Mouse (Mus musculus): ENCODE data around the gene Ccdc14. TPM values are rescaled to one million over a fixed set of nuclear protein-coding genes. Genes with fewer than 3 reads are reported as not detected.
A peak's percentile ranks its signal among the peaks of the same experiment; 100 is the strongest.

The Ccdc14 gene
- total and polyA plus RNA-seq, 3 experiments, result 6.5 to 8.2 TPM; not detected in 1

GRCm38 (mm10) chr16:34700828-34701216 is 10.4 kb downstream of the Ccdc14 start:
- Histone ChIP-seq H3K4me1 (ENCODE audit: control insufficient read depth in 1 of 2, insufficient read depth in 2 of 2, low read length in 2 of 2) (no peaks in the 10 kb centered on the region), H3K79me2 (ENCODE audit: control insufficient read depth, insufficient read depth, low read length, poor library complexity) (no peaks in the 10 kb centered on the region), H3K9ac (ENCODE audit: control insufficient read depth, low read depth, low read length, poor library complexity, severe bottlenecking) (no peak overlapping the region), H3K36me3 (ENCODE audit: control insufficient read depth in 1 of 2, insufficient read depth in 2 of 2, low read length in 2 of 2) (peaks cover 0 to 4% of the 10 kb centered on the region in 2 experiments; a peak in 2 of 4 replicates), H3K27me3 (ENCODE audit: control insufficient read depth in 1 of 2, insufficient read depth in 2 of 2, low read length in 2 of 2) (no peaks in the 10 kb centered on the region), H3K4me3 (ENCODE audit: control insufficient read depth in 1 of 2, insufficient read depth in 1 of 2, low read depth in 2 of 2, low read length in 2 of 2) (no peak overlapping the region), H3K9me3 (replicated peaks; ENCODE audit: insufficient read depth, low read length) (no peaks in the 10 kb centered on the region), H3K27ac (ENCODE audit: control insufficient read depth, low read depth, low read length) (no peak overlapping the region)
- TF ChIP-seq RAD21 (IDR thresholded peaks at IDR 0.05; ENCODE audit: low read depth, low read length) (no peak), SMC3 (IDR thresholded peaks at IDR 0.05; ENCODE audit: low read depth, low read length) (no peak), ZC3H11A (IDR thresholded peaks at IDR 0.05; ENCODE audit: low read depth, low read length) (no peak), ZNF384 (IDR thresholded peaks at IDR 0.05; ENCODE audit: low read depth, low read length) (no peak), ETS1 (IDR thresholded peaks at IDR 0.05; ENCODE audit: low read depth, low read length) (no peak), USF2 (IDR thresholded peaks at IDR 0.05; ENCODE audit: borderline replicate concordance in 1 of 2, insufficient read depth in 1 of 2, low read depth in 1 of 2, low read length in 2 of 2) (no peak), MAFK (IDR thresholded peaks at IDR 0.05; ENCODE audit: borderline replicate concordance, low read depth, low read length) (no peak), MAZ (IDR thresholded peaks at IDR 0.05; ENCODE audit: low read depth, low read length) (no peak)
- no peak for DNase-seq (ENCODE audit: low read depth, low spot score)

- no peak overlapping the region for H3K4me3 ChIP-seq (ENCODE audit: control insufficient read depth in 1 of 2, insufficient read depth in 1 of 2, low read depth in 2 of 2, low read length in 2 of 2)
- H3K36me3 ChIP-seq (ENCODE audit: control insufficient read depth in 1 of 2, insufficient read depth in 2 of 2, low read length in 2 of 2), result peaks cover 0 to 8% of the 10 kb centered on the region in 2 experiments; a peak in 2 of 4 replicates
- DNase-seq (ENCODE audit: low read depth, low spot score), result no peak
- no peak overlapping the region for H3K27ac ChIP-seq (ENCODE audit: control insufficient read depth, low read depth, low read length)
- H3K27me3 ChIP-seq (ENCODE audit: control insufficient read depth in 1 of 2, insufficient read depth in 2 of 2, low read length in 2 of 2), result no peaks in the 10 kb centered on the region
- no peaks in the 10 kb centered on the region for H3K9me3 ChIP-seq (replicated peaks; ENCODE audit: insufficient read depth, low read length)
- H3K9ac ChIP-seq (ENCODE audit: control insufficient read depth, low read depth, low read length, poor library complexity, severe bottlenecking), result no peak overlapping the region
- no peaks in the 10 kb centered on the region for H3K4me1 ChIP-seq (ENCODE audit: control insufficient read depth in 1 of 2, insufficient read depth in 2 of 2, low read length in 2 of 2)
- H3K79me2 ChIP-seq (ENCODE audit: control insufficient read depth, insufficient read depth, low read length, poor library complexity), result no peaks in the 10 kb centered on the region
- no peak for TF ChIP-seq TAL1 (IDR thresholded peaks at IDR 0.05; ENCODE audit: low read length)
- no peak for TF ChIP-seq EP300 (IDR thresholded peaks at IDR 0.05; ENCODE audit: low read depth in 1 of 2, low read length in 2 of 2)
- no peak for TF ChIP-seq RCOR1 (IDR thresholded peaks at IDR 0.05; ENCODE audit: low read depth, low read length)
- no peak for TF ChIP-seq ELF1 (IDR thresholded peaks at IDR 0.05; ENCODE audit: low read depth, low read length)
- TF ChIP-seq SIN3A (IDR thresholded peaks at IDR 0.05; ENCODE audit: low read length), result no peak
- TF ChIP-seq GABPA (IDR thresholded peaks at IDR 0.05; ENCODE audit: low read depth, low read length), result no peak
- TF ChIP-seq MYB (IDR thresholded peaks at IDR 0.05; ENCODE audit: low read depth, low read length), result no peak
These were observed 15.6 kb downstream of the Ccdc14 start for GRCm38 (mm10) chr16:34706019-34706418.

GRCm38 (mm10) chr16:34706487-34706946 is 16.1 kb downstream of the Ccdc14 start:
- H3K36me3 ChIP-seq (ENCODE audit: control insufficient read depth in 1 of 2, insufficient read depth in 2 of 2, low read length in 2 of 2), result peaks cover 0 to 8% of the 10 kb centered on the region in 2 experiments; a peak in 2 of 4 replicates
- no peaks in the 10 kb centered on the region for H3K27me3 ChIP-seq (ENCODE audit: control insufficient read depth in 1 of 2, insufficient read depth in 2 of 2, low read length in 2 of 2)
- no peaks in the 10 kb centered on the region for H3K4me1 ChIP-seq (ENCODE audit: control insufficient read depth in 1 of 2, insufficient read depth in 2 of 2, low read length in 2 of 2)
- H3K9me3 ChIP-seq (replicated peaks; ENCODE audit: insufficient read depth, low read length), result no peaks in the 10 kb centered on the region
- H3K4me3 ChIP-seq (ENCODE audit: control insufficient read depth in 1 of 2, insufficient read depth in 1 of 2, low read depth in 2 of 2, low read length in 2 of 2), result no peak overlapping the region
- no peak for TF ChIP-seq MAX (IDR thresholded peaks at IDR 0.05; ENCODE audit: low read length)
- TF ChIP-seq MXI1 (IDR thresholded peaks at IDR 0.05; ENCODE audit: low read depth, low read length), result no peak
- TF ChIP-seq GABPA (IDR thresholded peaks at IDR 0.05; ENCODE audit: low read depth, low read length), result no peak
- no peak for TF ChIP-seq SMC3 (IDR thresholded peaks at IDR 0.05; ENCODE audit: low read depth, low read length)
- TF ChIP-seq POLR2AphosphoS5 (IDR thresholded peaks at IDR 0.05; ENCODE audit: borderline replicate concordance, low read depth, low read length), result no peak
- TF ChIP-seq TCF12 (IDR thresholded peaks at IDR 0.05; ENCODE audit: low read depth, low read length), result no peak
- TF ChIP-seq JUND (IDR thresholded peaks at IDR 0.05; ENCODE audit: low read depth, low read length), result no peak
- no peak for TF ChIP-seq MEF2A (IDR thresholded peaks at IDR 0.05; ENCODE audit: extremely low read depth, insufficient replicate concordance, low read depth, low read length, poor library complexity, severe bottlenecking)
- TF ChIP-seq TBP (IDR thresholded peaks at IDR 0.05; ENCODE audit: low read depth, low read length), result no peak
- no peak for TF ChIP-seq RAD21 (IDR thresholded peaks at IDR 0.05; ENCODE audit: low read depth, low read length)
- no peak for TF ChIP-seq ELF1 (IDR thresholded peaks at IDR 0.05; ENCODE audit: low read depth, low read length)
- no peak overlapping the region for H3K27ac ChIP-seq (ENCODE audit: control insufficient read depth, low read depth, low read length)
- H3K79me2 ChIP-seq (ENCODE audit: control insufficient read depth, insufficient read depth, low read length, poor library complexity), result no peaks in the 10 kb centered on the region
- DNase-seq (ENCODE audit: low read depth, low spot score), result peak; percentile 11
- H3K9ac ChIP-seq (ENCODE audit: control insufficient read depth, low read depth, low read length, poor library complexity, severe bottlenecking), result no peak overlapping the region

All from MEL (cell line).